Mouse (Mus musculus) CH12.LX (cell line): ENCODE data around the gene Spg11.

Source experiments
- ELF1 ChIP-seq: IDR thresholded peaks from 2 replicates; pipeline ENCODE4 v1.6.1; 2014; ENCODE audit warnings: low read depth, mild to moderate bottlenecking, inconsistent platforms, low read length, improper control_type of control experiment
- USF1 ChIP-seq: IDR thresholded peaks from 2 replicates; pipeline ENCODE4 v1.6.1; 2014; ENCODE audit warnings: low read depth, mild to moderate bottlenecking, inconsistent platforms, low read length, improper control_type of control experiment

DNA sequence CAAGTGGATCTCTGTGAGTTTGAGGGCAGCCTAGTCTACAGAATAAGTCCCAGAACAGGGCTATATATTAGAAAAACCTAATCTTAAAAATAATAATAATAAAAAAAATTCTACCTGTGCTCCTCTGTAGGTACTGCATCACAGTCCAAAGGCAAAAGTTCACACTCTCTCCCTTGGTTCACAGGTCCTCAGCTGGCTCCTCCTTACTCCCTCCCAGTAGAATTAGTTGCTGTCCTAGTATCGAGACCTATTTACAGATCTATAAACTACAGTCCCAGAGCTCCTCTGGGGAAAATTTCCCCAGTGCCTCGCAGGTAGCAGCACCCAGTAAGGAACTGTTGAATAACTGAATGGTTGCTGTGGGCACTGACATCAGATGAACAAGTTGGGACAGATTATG is 22.6 kb upstream of the Spg11 start:
- TF ChIP-seq ELF1 (no peak), USF1 (no peak)
